Mouse (Mus musculus) cerebellum, postnatal 4 days (tissue): ENCODE data around the gene Fbxw7.

Source experiments
- DNase-seq, 2 experiments: peaks; one replicate each; pipeline ENCODE4 v3.0.0; 2022; ENCODE audit warnings: low spot score in 2 of 2, mixed read lengths in 1 of 2

The Fbxw7 gene

DNA sequence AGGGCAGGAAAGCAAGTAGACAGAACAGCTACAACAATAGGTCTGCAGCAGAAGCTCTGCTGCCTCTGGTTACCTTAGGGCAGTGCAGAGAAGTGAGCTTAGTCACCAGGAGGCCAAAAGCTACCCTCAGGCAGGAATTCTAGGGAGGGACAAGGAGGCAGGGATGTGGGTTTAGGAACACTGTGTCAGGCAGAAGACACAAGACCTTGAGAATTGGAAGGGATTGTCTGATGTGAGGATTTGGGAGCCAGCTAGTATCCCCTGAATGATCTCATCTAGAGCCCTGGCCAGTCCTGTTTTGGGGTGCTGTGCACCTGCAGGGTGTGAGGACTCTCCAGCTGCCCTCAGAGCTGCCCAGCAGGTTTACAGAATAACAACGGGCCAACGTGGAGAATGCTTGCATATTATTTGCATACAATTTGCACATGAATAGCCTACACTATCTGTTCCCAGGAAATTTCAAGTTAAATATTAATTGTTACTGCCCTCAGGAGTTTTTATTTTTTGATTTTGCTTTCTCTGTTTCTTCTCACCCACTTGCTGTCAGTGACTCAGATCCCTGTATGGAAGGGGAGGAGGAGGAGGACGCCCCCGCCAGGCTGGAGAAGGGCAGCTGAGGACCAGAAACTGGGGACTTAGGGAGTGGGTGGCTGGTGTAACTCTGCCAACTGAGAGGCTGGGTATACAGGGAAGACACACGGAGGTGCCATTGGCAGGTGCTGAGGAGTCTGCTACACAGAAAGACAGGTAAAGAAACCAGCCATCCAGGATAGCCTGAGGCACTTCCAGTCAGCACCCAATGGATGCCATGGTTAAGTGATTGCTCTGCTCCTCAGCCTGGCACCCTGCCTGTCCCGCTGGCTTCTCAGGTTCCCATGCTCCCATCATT, 210.0 kb downstream of the Fbxw7 start:
- no peak for DNase-seq
